Mouse (Mus musculus): ENCODE data around the gene Crhr1. TPM values are rescaled to one million over a fixed set of nuclear protein-coding genes. Genes with fewer than 3 reads are reported as not detected.
"Not testable (repeated sequence)": the region's sequence is repeated elsewhere in the genome, so short reads cannot be mapped to it uniquely, and the experiment has no call there.

Gene Crhr1
- total RNA-seq, 2 experiments from 2014 or later, result not detected

DNA sequence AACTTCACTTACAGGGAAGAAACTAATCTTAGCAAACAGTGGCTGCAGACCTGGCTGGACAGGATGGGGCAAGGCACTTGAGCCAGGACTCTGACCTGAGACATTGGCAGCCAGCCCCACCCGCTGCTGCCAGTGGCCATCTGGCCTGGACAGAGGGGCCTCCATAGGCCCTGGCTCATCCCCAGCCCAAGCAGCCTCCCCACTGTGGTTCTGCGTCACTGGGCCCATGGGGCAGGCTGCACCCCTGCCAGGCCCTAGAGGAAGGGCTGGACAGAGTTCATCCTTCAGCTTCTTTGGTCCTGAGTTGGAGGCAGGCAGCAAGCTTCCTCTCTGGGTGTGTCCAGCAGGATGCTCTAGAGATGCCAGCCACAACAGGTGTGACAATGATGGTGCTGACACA, 57.4 kb downstream of the Crhr1 start:
- intact Hi-C loops (cut with DNase I), result no loop called here
- no peak for DNase-seq

DNA sequence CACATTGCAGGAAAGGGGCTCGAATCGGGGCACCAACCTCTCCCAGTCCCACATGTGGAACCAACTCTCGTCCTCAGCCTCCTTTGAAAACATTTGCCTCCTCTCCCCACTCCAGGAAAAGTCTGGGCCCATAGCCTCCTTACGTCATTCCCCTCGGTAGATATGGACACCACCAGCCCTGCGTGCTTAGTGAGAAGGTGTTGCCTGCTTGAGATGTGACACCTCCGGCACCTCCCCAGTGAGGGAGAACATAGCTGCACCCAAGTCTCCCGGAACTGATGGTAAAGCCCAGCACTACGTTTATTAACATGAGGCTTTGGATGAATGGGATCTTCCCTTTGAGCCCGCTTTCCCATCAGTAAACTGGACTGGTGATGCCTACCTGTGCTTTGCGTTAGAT, 62.7 kb downstream of the Crhr1 start:
- intact Hi-C loops (cut with DNase I), result no loop called here
- DNase-seq, result no peak

DNA sequence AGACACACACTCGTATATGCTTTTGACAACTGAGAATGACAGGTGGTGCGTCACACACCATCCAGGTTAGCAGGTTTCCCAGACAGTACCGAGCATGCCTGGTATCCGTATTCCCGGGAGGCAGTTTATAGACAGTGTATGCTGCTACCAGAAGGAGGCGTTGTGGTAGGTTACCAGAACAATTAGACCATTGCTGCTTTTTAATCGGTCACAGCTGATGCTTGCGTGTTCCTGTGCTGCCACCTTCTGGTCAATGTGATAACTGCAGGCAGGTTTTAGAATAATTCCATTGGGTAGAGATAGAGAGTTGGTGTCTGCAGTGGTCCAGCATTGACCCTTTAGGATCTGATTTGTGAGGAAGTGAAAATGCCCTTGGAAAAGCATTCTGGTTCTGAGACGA, 63.1 kb downstream of the Crhr1 start:
- intact Hi-C loops (cut with DNase I), result no loop called here
- peak; percentile 77 to 91 for DNase-seq

DNA sequence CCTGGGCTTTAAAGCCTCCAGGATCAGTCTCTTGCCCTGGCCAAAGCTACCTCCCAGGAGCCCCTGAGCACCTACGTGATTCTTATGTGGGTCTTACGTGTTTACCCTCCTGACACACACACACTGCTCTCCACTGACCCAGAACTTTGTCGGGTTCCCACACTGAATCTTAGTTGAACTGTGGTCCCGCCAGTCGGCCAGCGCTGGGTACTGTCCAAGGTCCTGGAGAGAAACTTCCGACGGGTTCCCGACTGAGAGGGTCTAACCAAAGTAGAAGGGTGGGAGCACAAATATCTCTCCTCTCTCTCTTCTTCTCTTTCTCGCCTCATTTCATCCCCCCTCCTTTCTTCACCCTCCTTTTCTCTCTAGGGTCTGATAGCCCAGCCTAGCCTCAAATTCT, 65.2 kb downstream of the Crhr1 start:
- intact Hi-C loops (cut with DNase I), result no loop called here
- peak; percentile 50 to 75 for DNase-seq

DNA sequence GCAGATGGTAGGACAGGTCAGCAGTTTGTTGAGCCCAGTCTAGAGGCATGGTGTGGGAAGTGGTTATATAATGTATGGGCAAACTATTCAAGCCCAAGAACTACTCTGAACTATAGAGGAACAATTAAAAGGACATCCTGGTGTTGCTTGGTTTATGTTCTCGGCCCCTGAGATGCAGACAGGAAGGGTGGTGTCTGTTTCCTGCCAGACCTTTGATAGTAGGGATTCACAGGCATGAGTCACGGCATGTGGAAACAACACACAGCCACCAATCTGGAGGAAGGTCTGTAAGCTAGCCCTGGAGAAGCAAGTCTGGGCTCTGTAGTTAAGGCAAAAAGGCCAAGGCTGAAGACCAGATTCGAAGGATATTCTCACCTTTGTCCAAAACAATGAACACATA, 70.6 kb downstream of the Crhr1 start:
- intact Hi-C loops (cut with DNase I), result no loop called here
- no peak for DNase-seq

DNA sequence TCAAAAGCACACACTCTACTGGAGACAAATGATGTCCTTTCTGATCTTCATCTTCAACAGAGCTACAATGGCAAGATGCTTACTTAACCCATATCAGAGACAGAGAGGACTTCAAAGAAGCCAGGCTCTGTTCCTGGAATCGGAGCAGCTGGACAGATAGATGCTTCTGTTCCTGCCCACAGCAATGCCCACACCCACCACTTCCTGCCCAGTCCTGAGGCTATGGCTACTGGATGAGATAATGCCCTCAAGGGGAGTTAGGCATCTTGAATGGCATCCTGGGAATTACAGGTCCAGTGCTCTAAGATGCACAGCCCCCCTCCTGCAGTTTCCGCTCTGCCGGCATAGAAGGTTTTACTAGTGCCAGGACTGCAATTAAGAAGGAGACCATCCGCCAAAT, 73.9 kb downstream of the Crhr1 start:
- no peak for DNase-seq
- intact Hi-C loops (cut with DNase I), result no loop called here

DNA sequence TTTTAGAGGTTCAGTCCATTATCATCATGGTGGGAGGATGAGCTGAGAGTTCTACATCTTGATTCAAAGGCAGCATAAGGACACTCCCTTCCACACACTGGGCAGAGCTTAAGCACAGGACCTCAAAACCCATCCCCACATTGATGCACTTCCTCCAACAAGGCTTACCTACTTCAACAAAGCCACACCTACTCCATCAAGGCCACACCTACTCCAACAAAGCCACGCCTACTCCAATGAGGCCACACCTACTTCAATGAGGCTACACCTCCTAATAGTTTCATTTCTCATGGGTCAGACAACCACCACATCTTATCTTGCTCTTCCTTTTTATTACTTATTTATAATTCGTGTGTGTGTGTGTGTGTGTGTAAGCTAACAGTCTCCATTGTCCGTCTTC, 76.4 kb downstream of the Crhr1 start:
- DNase-seq, result no peak
- intact Hi-C loops (cut with DNase I), result no loop called here

DNA sequence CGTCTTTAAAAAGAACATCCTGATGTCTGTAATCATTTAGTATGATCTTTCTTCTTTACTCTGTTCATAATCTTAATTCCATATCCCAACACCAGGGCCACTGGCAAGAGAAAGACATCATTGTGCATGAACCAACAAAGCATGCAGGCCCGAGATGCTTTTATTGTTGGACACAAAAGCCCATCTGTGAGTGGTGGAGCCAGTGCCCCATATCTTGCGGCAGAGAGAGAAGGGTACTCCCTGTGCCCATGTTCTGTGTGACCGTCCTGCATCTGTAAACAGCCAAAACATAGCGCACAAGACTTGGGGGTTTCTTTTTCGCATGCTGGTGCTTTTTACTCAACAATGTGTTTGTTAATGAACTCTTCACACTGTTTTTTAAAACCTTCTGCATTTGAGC, 78.6 kb downstream of the Crhr1 start:
- intact Hi-C loops (cut with DNase I), result no loop called here
- DNase-seq, result no peak

DNA sequence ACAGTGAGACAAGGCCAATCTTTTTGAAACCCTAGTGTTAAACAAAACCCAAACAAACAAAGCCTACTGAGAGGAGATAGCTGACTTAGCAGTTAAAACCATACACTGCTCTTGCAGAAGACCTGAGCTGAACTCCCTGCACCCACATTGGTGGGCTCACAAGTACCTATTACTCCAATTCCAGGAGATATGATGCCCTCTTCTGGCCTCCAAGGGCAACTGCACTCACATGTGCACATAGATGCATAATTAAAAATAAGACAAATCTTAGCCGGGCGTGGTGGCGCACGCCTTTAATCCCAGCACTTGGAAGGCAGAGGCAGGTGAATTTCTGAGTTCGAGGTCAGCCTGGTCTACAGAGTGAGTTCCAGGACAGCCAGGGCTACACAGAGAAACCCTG, 81.5 kb downstream of the Crhr1 start:
- DNase-seq; intact Hi-C loops (cut with DNase I): not testable (repeated sequence)

DNA sequence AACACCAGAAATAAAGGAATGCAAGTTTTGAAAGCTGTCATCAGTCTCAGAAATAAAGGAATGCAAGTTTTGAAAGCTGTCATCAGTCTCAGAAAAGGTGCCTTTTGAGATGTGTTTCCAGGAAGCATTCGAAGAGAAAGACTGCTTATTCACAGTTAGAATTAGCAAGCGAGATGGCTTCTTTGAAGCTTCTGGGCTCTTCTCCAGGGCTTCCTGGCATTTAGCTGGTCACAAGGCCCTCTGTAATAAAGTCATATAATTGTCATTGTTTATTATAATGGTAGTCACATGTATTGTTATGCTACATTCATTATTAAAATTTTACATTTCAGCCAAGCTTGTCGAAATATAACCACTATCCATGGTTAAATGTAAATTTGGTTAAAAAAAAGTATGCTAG, 85.4 kb downstream of the Crhr1 start:
- DNase-seq, result no peak
- intact Hi-C loops (cut with DNase I), result no loop called here

DNA sequence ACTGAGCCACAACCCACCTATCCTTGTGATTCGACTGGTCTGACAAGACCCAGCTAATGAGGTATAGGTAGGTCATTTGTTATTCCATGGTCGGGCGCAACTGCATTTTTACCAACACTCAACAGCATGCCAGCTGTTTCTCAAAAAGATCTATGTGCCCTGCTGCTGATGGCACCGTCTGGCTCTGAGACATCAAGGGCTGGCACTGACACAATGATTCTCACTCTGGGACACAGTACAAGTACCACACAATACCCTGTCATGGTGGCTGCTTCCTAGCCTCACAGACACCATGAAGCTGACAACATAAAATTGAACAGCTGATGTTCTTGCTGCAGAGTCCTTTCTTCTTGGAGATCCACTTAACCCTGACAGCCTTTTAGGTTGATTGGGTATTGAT, 87.6 kb downstream of the Crhr1 start:
- no peak for DNase-seq
- intact Hi-C loops (cut with DNase I), result no loop called here

DNA sequence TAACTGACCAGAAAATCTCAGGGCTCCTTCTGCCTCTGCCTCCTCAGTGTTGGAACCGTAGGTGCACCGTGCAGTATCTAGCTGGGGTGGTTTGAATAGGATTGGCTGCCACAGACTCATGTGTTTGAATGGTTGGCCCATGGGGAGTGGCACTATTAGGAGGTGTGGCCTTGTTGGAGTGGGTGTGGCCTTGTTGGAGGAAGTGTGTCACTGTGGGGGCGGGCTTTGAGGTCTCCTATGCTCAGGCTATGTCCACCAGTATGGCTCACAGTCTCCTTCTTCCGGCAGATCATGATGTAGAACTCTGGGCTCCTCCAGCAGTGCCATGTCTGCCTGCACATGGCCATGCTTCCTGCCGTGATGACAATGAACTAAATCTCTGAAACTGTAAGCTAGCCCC, 89.1 kb downstream of the Crhr1 start:
- intact Hi-C loops (cut with DNase I), result no loop called here

DNA sequence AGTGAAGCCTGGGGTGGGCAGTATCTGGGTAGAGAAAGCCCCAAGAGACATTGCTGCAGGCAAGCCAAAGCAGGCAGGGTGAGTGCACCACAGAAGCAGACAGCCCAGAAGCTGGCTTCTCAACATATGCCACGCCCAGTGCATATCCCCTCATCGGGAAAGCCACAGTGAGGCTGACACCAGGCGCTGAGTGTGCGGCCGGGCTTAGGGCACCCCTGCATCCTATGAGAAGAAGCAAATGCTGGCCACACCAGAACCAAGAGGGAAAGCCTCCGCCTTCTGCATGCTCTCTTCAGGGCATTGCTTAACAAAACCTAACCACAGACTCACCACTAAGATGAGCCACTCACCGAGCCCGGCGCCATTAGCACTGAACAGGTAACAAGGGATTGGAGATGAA, 90.6 kb downstream of the Crhr1 start:
- DNase-seq, result no peak
- intact Hi-C loops (cut with DNase I), result no loop called here

More for the DNA sequence above, 89.1 kb downstream of the Crhr1 start:
- no peak for DNase-seq

Other genes starting within 250 kb of the Crhr1 start
- gene Nsf, start 178.8 kb upstream of the Crhr1 start, total RNA-seq (2021), result 10 to 100 TPM; 36.8 to 39.9 TPM
- 10 to 100 TPM; 60.3 to 62.3 TPM for gene Arf2, start 166.1 kb upstream of the Crhr1 start, total RNA-seq (2021)
- not detected for gene Sppl2c, start 53.5 kb downstream of the Crhr1 start, total RNA-seq (2021)
- 10 to 100 TPM; 40.7 to 52.8 TPM for gene Mapt, start 98.5 kb downstream of the Crhr1 start, total RNA-seq (2021)

All from heart, postnatal 10 days (tissue).